Mouse (Mus musculus): ENCODE results near the gene Tmem214. TPM values are rescaled to one million over a fixed set of nuclear protein-coding genes. Genes with fewer than 3 reads are reported as not detected.
A peak's percentile ranks its signal among the peaks of the same experiment; 100 is the strongest.
"Not testable (repeated sequence)": the region's sequence is repeated elsewhere in the genome, so short reads cannot be mapped to it uniquely, and the experiment has no call there.

The Tmem214 gene
- total RNA-seq, 4 experiments from 2014 or later, result 26.5 to 32.4 (median 29.7) TPM

- no peak for DNase-seq (ENCODE audit: low spot score in 2 of 2)
Observed at GRCm38 (mm10) chr5:30874365-30874764, 6.6 kb downstream of the Tmem214 start.

- no peak for DNase-seq (ENCODE audit: low spot score in 2 of 2)
Observed at GRCm38 (mm10) chr5:30878616-30879015, 10.8 kb downstream of the Tmem214 start.

- DNase-seq (ENCODE audit: low spot score in 2 of 2), result no peak
Observed at GRCm38 (mm10) chr5:30879347-30879943, 11.6 kb downstream of the Tmem214 start.

GRCm38 (mm10) chr5:30881839-30882238, 14.0 kb downstream of the Tmem214 start:
- not testable (repeated sequence) for DNase-seq (ENCODE audit: low spot score in 2 of 2)

GRCm38 (mm10) chr5:30886209-30886608, 18.4 kb downstream of the Tmem214 start:
- no peak for DNase-seq (ENCODE audit: low spot score in 2 of 2)

- DNase-seq (ENCODE audit: low spot score in 2 of 2), result no peak
Observed at GRCm38 (mm10) chr5:30886731-30887130, 18.9 kb downstream of the Tmem214 start.

GRCm38 (mm10) chr5:30887331-30887761, 19.5 kb downstream of the Tmem214 start:
- DNase-seq (ENCODE audit: low spot score in 2 of 2), result peak in 1 of 2 experiments; percentile 42

GRCm38 (mm10) chr5:30887858-30888336, 20.1 kb downstream of the Tmem214 start:
- DNase-seq (ENCODE audit: low spot score in 2 of 2), result peak; percentile 89 to 90

- DNase-seq (ENCODE audit: low spot score in 2 of 2), result peak; percentile 84 to 89
Observed at GRCm38 (mm10) chr5:30888337-30889087, 20.7 kb downstream of the Tmem214 start, which contains the start of gene Agbl5. Gene Agbl5 (plus strand): TSS chr5:30888694.

GRCm38 (mm10) chr5:30889088-30889754, 21.4 kb downstream of the Tmem214 start:
- DNase-seq (ENCODE audit: low spot score in 2 of 2), result peak in 1 of 2 experiments; percentile 33

- DNase-seq (ENCODE audit: low spot score in 2 of 2), result no peak
Observed at GRCm38 (mm10) chr5:30890375-30890774, 22.6 kb downstream of the Tmem214 start.

- no peak for DNase-seq (ENCODE audit: low spot score in 2 of 2)
Observed at GRCm38 (mm10) chr5:30901860-30902259, 34.0 kb downstream of the Tmem214 start.

- DNase-seq (ENCODE audit: low spot score in 2 of 2), result peak; percentile 93 to 94
Observed at GRCm38 (mm10) chr5:30907413-30908059, 39.7 kb downstream of the Tmem214 start, which contains the start of gene Ost4. Gene Ost4 (minus strand): TSS chr5:30907788.

GRCm38 (mm10) chr5:30908426-30909299, 40.9 kb downstream of the Tmem214 start:
- no peak for DNase-seq (ENCODE audit: low spot score in 2 of 2)

GRCm38 (mm10) chr5:30909300-30909659, 41.5 kb downstream of the Tmem214 start:
- no peak for DNase-seq (ENCODE audit: low spot score in 2 of 2)

GRCm38 (mm10) chr5:30909863-30910262, 42.1 kb downstream of the Tmem214 start:
- no peak for DNase-seq (ENCODE audit: low spot score in 2 of 2)

GRCm38 (mm10) chr5:30910481-30910880, 42.7 kb downstream of the Tmem214 start:
- no peak for DNase-seq (ENCODE audit: low spot score in 2 of 2)

- no peak for DNase-seq (ENCODE audit: low spot score in 2 of 2)
Observed at GRCm38 (mm10) chr5:30912156-30912555, 44.3 kb downstream of the Tmem214 start.

GRCm38 (mm10) chr5:30913060-30913841, 45.4 kb downstream of the Tmem214 start, which contains the start of gene Emilin1:
Gene Emilin1 (plus strand): TSS chr5:30913402.
- peak in 1 of 2 experiments; percentile 65 for DNase-seq (ENCODE audit: low spot score in 2 of 2)

All from gastrocnemius, adult 8-10 months (tissue).